ENCODE assay signal across 8 mouse cellular contexts in genomic region chrX:13851285-13851684, GRCm38 (mm10). TPM values are rescaled to one million over a fixed set of nuclear protein-coding genes. Genes with fewer than 3 reads are reported as not detected.
DNase-seq lines count a peak whose midpoint lies in the region; ATAC-seq lines count a peak whose summit lies in the region.

Gene Cask, minus strand, starts transcription at chrX:13851367.

- DNase-seq in gastrocnemius, adult 18-20 months (ENCODE audit: low spot score): peak; percentile 30
- DNase-seq in gastrocnemius, postnatal 25 days: no peak
- DNase-seq in adrenal gland, adult 8-10 months: peak; percentile 9
- no peak for DNase-seq in gastrocnemius, adult 8-10 months (ENCODE audit: low spot score in 2 of 2)
- DNase-seq in layer of hippocampus, postnatal 25 days (ENCODE audit: extremely low spot score in 1 of 2, low spot score in 1 of 2): no peak
- no peak for DNase-seq in right cerebral cortex, postnatal 25 days
- no peak for DNase-seq in cerebellum, postnatal 25 days

- peak; percentile 73 for ATAC-seq in megakaryocyte progenitor cell, adult 5-6 weeks (replicated peaks; ENCODE audit: poor library complexity)

RNA-seq across cellular contexts. Expression of gene Cask, which starts in this region (rescaled TPM):
- 10 to 100 TPM in 1 of 2 experiments, 1 to 10 TPM in 1; 9.3 to 12.7 TPM for total RNA-seq in gastrocnemius, adult 18-20 months (2021)
- 10 to 100 TPM in 1 of 2 experiments, 1 to 10 TPM in 1; 9.0 to 15.0 TPM for total RNA-seq in gastrocnemius, postnatal 25 days (2021)
- 10 to 100 TPM; 28.9 to 38.3 (median 33.7) TPM for total RNA-seq in adrenal gland, adult 8-10 months (2022)
- 10 to 100 TPM; 10.1 to 13.3 (median 12.0) TPM for total RNA-seq in gastrocnemius, adult 8-10 months (2022)
- total RNA-seq in layer of hippocampus, postnatal 25 days (2021): 10 to 100 TPM; 85.7 to 87.7 TPM
- total RNA-seq in megakaryocyte progenitor cell, adult 5-6 weeks (2015): 20.5 and 25.2 TPM in 2 replicates
- 23.1 and 27.8 TPM in 2 replicates for total RNA-seq in megakaryocyte progenitor cell, adult 5-6 weeks (2017)

Comparison
In these comparisons a context has a peak if more than half of its experiments do, and no peak if none do; other contexts are left out.
1. DNase-seq: peak in gastrocnemius, adult 18-20 months (single experiment) and adrenal gland, adult 8-10 months (single experiment); none in gastrocnemius, postnatal 25 days (single experiment), gastrocnemius, adult 8-10 months (0 of 2), layer of hippocampus, postnatal 25 days (0 of 2), right cerebral cortex, postnatal 25 days (single experiment) and cerebellum, postnatal 25 days (0 of 2).